Mouse (Mus musculus): Measurements from ENCODE around the gene Rassf5. TPM values are rescaled to one million over a fixed set of nuclear protein-coding genes. Genes with fewer than 3 reads are reported as not detected.
A peak's percentile ranks its signal among the peaks of the same experiment; 100 is the strongest.

The Rassf5 gene
- total RNA-seq, 2 experiments from 2014 or later = 20.0 to 21.0 TPM

DNA sequence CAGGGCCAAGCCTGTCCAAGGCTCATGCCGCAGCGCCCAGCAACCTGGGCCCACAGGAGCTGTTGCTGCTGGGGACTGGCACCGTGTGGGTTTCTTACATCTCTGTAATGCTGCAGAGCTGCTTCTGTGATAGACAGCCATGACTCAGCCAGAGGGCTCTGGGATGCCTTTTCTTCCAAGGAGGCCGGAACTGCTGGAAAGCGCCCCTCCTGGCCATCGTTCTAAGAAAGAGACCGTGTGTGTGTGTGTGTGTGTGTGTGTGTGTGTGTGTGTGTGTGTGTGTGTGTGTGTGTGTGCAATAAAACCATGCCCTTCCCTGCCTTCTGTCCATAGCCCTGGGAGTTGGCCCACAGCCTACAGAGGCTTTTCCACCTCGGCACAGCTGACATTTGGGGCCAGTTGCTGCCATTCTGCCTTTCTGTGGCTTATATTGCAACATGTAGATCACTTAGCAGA lies 35.1 kb downstream of the Rassf5 start:
- peak; percentile 28 to 41 for DNase-seq (ENCODE audit: low spot score in 2 of 2)

DNA sequence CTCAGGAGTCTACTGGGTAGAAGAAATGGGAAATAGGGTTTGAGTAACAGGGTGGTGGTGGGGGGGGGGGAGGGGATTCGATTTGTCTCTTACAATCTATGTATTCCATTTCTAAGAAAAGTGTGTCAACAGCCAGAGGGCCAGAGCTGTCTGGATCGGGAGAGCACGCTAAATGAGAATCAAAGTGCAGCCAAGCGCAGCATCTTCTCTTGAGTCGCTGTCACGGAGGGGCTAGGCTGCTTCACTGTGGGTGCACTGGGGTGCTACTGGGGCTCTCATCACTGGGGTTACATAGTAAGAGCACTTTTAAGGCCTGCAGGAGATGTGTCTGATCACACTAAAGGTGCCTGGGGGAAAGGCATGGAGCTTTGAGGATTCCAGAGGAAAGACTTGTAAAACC lies 36.3 kb downstream of the Rassf5 start:
- no peak for DNase-seq (ENCODE audit: low spot score in 2 of 2)

DNA sequence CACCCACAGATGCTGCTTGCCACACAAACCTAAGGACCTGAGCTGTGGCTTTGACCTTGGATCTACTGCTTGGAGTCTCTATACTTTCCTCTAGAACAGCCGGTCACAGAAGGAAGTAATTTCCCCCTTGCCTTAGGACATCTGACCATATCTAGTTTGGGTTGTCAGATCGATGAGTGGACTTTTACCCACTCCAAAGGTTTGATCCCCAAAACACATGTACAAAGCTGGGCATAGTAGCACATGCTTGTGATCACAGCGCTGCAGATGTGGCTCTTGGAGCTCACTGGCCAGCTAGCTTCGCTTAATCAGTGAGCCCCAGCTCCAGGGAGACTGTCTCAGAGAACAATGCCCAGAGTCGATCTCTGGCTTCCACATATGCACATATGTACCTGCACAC lies 37.0 kb downstream of the Rassf5 start:
- DNase-seq (ENCODE audit: low spot score in 2 of 2) = no peak

DNA sequence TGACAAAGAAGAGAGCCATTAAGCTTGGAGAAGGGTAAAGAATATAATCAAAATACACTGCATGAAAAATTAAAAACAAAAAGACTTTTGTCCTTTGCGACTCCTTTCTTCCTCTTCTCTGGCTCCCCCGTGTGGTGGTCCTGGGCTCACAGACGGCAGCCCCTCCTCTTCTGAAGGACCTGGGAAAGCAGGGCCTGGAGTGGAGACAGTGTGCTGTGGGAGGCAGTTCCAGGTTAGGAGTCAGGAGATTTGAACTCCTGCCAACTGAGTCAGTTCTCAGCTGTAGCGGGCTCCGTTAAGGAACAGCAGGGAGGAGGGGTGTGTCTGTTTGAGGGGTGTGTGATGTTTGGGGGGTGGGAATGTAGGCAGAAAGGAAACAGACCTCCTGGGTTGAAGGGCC lies 37.5 kb downstream of the Rassf5 start:
- peak; percentile 81 to 86 for DNase-seq (ENCODE audit: low spot score in 2 of 2)

DNA sequence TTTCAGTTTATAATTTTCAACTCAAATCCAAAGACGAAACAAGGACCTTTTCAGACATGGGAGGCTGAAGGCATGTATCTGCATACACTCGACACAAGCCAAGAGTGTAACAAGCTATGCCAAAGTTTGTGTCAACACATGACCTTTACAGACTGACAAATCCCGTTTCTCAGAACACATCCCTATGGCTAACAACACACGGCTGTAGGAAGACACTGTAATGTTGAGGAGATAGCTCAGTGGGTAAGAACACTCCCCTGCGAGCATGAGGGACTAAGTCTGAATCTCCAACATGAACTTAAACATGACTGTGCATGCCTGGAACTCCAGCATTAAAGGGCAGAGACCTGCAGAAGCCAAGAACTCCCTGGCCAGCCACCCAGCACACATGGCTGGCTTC lies 38.7 kb downstream of the Rassf5 start:
- DNase-seq (ENCODE audit: low spot score in 2 of 2) = no peak

DNA sequence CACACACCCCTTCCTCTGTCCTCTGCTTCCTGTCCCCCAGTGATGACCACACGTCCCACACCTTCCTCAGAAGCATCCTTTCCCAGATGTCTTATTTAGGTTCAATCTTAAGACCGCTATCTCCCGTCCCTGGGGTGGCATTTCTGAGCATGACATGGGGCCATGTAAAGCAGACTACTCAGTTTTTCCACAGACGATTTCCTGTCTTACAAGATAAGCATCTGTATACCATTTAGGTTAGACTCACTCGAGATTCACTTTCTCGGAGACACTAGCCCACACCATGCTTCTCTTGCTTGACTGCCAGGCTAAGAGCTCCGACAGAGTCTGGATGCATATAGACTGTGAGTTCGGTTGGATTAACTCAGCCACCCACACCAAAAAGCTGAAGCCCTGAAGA lies 40.6 kb downstream of the Rassf5 start:
- no peak for DNase-seq (ENCODE audit: low spot score in 2 of 2)

DNA sequence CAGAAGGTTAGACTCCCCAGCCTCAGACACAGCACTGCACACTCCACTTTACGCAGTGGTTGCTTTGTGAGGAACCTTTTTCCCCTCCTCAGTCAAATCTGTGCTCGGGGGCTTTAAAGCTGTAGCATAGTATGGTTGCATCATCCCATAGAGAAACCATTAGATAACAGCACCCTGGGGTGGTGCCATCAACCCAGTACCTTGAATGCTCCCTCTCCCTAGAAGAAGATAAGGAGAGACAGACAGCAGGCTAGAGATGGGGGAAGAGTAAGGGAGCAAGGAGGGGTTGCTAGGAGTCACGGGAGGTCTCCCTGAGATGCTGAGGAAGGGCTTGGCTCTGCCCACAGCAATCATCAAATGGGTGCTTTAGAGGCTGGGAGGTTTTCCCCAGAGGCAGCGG lies 43.7 kb downstream of the Rassf5 start:
- DNase-seq (ENCODE audit: low spot score in 2 of 2) = no peak

DNA sequence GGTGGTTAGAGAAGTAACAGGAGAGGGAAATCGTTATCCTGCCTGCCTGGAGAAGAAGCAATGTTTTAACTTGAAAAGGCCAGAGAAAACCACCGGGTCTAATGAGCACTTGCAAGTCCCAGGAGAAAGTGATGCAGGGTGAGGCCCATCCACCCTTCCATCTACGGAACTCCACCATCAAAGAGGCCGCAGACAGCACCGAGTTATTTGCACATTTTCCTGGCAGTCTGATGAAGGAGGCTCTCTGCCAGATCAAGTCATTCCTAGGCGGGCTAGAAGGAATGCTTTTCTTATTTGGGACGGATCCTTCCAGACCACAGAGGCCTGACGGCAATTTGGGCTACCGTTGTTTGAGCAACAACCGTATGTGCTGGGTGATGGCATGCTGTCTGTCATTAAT lies 44.5 kb downstream of the Rassf5 start:
- DNase-seq (ENCODE audit: low spot score in 2 of 2) = no peak

DNA sequence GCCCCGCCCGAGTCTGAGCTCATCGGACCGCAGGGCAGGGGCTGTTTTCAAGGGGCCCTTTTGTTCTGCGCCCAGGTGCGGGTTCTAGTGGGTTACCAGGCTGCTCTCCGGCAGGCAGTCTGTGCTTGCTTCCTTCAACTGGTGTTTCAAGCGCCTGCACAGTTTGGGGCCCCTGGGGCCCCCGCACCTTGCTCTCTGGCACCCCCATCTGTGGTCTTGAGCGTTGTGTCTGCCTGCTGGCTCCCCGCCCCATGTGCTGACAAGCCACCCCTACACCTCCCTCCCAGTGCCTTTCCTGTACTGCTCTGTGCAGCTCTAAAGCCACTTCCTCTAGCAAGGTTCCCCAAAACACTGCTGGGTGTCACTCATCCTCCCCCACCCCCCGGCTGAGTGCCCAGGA lies 45.1 kb downstream of the Rassf5 start:
- DNase-seq (ENCODE audit: low spot score in 2 of 2) = peak; percentile 30 to 47

DNA sequence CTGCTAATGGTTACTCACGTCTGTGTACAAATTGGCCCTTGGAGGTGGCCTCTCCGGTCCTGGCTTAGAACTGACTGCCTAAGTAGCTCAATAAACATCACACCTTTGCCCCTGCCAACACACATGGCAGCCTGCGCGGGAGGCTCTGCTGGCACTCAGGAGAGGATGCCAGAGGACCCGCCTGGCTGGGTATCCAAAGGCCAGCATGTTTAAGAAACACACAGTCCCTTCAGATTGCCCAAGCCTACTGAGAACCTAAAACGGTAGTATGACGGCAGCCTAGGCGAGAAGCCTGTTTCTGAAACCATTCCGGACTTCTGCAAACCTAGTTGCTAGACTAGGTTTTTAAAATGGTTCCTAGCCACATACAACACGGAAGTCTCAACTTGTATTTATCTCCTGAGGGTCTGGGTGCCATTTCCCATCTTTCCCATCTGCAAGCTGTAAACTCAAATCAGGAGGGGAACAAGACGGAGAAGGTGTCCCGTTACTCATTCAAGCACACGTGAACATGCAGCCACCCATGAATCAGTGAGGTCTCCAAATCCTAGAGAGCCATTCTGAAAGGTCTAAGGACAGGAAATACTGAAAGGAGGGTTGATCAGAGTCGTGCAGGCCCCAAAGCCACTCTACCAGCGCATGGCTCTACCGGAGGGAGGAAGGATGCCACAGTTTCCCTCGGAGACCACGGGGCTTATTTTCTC lies 45.8 kb downstream of the Rassf5 start:
- DNase-seq (ENCODE audit: low spot score in 2 of 2) = no peak

DNA sequence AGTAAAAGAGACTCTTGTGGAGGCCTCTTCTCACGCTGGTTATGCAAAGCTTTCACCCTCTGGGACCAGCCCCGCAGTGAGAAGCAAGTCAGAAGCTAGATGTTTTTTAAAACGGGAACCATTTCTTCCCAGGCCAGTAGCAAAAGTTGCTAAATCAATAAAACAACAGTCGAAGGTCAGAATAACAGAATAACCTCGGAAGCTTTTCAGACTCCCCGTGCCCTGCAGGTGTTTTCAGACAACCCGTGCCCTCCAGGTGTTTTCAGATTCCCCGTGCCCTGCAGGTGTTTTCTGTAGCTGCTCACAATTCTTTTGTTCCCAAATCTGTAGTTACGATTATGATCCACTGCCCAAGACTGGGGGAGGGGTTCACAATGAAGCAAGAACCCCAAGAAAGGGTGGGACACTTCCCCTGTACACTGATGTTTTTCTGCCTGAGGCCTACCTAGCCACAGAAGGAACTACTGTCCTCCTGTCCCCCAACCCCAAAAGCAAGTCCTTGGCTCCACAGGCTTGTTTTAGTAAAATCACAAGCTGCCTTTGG lies 46.6 kb downstream of the Rassf5 start:
- no peak for DNase-seq (ENCODE audit: low spot score in 2 of 2)

DNA sequence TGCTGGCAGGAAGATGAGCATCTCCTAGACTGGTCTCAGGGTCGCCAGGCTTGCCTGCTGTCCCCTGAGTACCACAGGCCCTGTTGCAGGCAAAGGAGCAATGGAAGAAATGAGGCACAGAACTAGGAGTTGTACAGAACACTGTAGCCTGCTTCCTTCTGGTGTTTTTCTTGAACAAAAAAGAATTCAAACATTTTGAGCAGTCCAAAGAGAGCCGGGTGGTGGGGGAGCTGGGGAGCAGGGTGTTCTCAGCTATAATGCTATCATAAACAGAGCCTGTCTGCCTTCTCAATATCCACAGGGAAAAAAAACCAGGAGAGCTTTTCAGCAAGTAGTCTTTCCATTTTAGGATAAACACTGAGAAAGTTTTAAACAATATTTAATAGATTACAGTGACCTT lies 49.0 kb downstream of the Rassf5 start:
- DNase-seq (ENCODE audit: low spot score in 2 of 2) = no peak

DNA sequence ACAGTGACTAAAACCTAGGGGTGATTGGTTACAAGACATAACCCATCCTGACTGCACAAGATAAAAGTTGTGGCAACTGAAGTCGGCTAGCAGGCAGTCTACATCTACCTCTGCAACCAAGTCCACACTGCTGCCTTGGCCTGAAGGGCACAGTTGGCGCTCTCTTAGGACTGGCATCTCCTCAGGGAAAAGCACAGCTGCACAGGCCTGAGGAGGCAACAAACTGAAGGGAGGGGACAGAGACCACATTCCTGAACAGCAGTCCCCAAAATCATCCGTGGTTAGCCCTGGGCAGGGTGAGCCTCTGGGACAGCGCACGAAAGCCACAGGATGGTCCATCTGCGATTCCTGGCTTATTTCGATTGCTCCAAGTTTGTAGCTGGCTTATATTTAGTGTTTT lies 49.4 kb downstream of the Rassf5 start:
- no peak for DNase-seq (ENCODE audit: low spot score in 2 of 2)

DNA sequence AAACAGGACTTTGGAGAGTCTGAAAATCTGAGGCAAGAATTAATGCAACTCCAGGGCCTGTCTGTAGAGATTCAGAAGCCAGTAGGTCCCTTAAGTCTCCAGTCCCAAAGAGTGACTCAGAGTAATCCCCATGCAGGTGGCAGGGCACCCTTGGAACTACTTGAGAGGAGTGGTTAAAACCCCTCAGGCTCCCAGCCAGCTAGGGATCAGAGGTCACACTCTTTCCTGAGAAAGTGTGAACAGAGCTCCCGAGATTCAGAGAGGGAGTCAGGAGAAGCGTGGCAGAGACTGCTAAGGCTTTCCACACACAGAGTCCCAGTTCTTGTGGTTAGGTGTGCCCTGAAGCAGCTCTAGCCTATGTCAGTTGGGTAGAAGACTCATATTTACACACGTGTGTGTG lies 51.3 kb downstream of the Rassf5 start:
- DNase-seq (ENCODE audit: low spot score in 2 of 2) = no peak

DNA sequence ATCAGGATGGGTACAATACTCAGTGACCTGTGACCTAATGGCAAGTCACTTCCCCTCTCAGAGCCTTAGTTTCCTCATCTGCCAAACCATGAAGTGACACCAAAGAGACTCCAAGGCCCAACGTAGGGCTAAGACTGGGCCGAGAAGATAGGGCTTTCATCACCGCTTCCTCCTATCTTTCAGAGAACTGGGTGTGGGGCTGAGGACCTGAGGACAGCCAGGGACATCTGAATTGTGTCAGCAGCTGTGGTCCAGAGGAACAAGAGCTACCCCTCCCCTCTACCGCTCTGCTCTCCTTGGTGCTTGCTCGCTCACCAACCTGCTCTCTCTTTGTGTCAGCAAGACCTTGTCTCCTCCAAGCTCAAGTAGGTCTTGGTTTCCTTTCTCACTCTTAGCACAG lies 56.4 kb downstream of the Rassf5 start:
- no peak for DNase-seq (ENCODE audit: low spot score in 2 of 2)

DNA sequence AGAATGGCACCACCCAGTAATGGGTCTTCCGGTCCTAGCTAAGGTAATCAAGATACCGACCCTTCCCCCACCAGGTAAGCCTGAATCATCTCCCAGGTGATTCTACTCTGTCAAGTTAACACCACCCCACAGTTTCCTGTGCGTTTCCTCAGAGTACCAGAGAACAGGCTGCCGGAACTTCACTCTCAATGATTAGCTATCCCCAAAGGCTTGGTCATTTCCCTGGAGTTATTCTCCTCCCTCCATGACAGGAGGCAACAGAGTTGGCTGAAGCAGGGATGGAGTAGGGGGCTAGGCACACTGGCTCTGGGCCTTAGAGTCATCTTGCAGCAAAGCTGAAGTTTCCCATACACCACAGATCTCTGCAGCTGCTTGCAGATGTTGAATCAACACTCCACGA lies 57.2 kb downstream of the Rassf5 start:
- no peak for DNase-seq (ENCODE audit: low spot score in 2 of 2)

DNA sequence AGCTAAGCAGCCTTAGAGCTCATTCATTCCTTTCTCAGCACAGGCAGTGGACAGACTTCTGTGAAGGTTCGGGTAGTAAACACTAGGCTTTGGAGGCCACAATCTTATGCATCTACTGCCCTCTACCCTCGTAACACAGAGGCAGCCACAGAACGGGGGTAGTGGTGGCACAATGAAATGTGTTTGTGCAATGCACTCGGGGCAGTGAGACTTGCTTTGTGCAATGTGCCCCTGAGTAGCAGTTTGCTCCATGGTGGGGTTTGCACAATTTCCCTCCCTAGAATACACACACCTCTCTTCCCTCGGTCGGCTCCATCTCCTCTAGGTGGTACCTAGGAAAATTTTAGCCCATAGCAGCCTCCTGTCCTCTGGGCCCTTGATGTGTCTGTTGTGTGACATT lies 58.1 kb downstream of the Rassf5 start:
- no peak for DNase-seq (ENCODE audit: low spot score in 2 of 2)

DNA sequence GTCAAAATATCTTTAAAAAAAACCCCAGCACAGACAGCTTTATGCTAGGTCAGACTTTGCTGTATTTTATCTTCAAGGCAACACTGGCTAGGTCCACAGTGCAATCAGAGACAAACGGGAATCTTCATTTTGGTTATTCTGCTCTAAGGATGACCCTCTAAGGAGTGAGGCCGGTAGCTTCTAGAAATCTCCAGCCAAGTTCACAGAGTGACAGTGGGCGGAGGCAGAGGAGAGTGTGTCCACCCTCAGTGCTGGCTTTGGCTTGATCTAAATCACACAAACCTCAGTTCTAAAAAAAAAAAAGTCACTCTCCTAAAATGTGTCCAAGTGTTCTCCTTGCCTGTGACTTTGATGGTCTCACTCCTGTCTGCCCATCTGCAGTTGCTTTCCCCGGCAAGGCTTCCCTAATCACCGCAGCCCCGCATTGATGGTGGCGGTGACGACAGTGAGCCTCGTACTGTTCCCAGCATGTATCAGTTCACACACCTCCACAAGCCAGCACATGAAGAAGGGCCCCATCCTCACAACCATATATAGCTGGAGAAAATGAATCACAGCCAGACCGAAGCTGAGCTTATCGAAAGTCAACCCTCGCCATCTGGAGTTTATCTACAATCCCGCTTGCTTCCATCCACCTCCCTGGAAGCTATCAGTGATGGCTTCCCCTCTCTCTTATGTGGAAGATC lies 59.1 kb downstream of the Rassf5 start:
- no peak for DNase-seq (ENCODE audit: low spot score in 2 of 2)

DNA sequence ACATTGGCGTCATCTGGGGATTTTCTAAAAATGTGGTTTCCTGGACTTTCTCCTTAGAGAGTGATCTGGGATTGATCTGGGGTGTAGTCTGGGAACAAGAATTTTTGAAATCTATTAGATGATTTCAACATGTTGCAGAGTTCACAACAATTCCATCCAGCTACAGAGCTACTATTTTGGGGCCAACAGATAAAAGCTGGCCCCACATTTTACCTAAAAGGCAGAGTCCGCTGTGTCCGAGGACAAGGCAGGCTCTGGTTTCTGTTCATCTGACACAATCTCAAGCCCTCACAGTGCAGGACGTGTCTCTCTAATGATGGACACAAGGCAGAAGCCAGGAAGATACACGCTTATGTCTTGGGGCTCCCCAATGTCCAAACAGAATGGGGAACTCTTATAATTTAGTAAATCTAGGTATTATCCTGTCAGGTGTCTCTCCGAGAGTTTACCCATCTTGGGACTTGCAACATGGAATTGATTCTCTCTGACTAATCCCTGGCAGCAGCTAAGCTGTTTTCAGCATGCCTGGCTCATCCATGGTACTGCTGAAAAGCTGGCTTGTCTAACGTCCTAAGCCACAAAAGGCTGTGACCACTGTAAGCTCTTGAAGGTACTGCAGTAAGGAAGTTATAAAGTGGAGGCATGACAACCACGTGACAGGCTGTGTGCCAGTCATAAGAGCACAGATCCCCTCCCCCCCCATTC lies 60.0 kb downstream of the Rassf5 start:
- no peak for DNase-seq (ENCODE audit: low spot score in 2 of 2)

DNA sequence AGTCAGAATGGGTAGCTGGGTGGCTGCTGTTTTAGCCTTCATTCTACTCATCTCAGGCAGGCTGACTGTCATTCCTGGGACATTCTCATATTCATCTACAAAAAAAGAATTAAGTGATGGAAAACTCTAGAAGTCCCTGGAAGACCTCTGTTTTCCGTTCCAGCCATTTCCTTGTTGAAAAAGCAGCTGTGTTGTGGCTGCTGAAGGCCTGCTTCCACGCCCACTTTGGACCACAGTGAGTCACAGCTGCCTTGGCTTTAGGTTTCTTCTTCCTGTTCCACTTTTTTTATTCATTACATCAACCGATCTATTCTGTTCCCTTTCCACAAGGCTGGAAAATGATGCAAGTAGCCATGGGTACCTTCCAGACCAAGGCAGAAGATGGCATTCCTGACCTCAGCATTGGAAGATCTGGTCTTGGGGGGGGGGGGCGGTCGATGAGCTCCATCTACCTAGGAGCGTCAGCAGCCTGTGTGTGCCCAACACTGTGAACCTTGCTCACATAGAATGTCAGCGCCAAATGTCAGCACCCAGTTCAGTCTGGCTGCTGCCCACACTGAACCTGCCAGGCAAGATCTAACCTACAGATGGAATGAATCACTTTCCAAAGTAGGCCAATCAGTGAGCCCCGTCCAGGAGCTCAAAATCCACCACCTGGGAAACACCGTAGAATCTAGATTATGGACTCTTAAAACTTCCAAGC lies 60.7 kb downstream of the Rassf5 start:
- no peak for DNase-seq (ENCODE audit: low spot score in 2 of 2)

DNA sequence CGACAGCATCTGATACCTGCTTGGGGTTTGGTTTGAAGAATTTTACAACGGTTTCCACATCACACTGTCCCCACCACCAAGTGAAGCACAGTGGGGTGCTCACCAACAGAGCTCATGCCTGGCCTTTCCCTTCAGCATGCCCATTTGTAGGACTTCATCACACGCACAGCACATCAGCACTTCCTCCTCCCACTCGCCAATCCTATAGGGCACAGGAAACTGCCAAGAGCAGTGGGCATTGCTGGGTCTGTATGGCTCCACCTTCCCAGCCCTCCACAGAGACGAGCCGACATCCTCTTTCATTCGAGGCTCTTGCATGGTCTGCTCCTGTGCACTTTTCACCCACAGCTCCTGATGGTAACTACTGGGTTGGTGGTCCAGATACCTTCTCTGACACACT lies 61.9 kb downstream of the Rassf5 start:
- DNase-seq (ENCODE audit: low spot score in 2 of 2) = no peak

Data from layer of hippocampus, postnatal 10 days (tissue).